Mouse (Mus musculus) left cerebral cortex, adult 2 months (tissue): ENCODE data around the gene Abo. TPM values are rescaled to one million over a fixed set of nuclear protein-coding genes. Genes with fewer than 3 reads are reported as not detected.
"Not testable (repeated sequence)": the region's sequence is repeated elsewhere in the genome, so short reads cannot be mapped to it uniquely, and the experiment has no call there.

Experiments
- DNase-seq, 2 experiments: peaks; one replicate each; pipeline ENCODE4 v3.0.0; 2021 to 2022; ENCODE audit warnings: low spot score in 2 of 2, mixed read lengths in 1 of 2; ENCODE audit errors: extremely low spot score in 1 of 2
- H3K27ac ChIP-seq: fragments of 200-600 bp; 2 replicates; pipeline ENCODE4 v1.8.1; 2022
- H3K4me3 ChIP-seq: fragments of 200-600 bp; 2 replicates; pipeline ENCODE4 v1.8.1; 2022
- CTCF ChIP-seq: fragments of 200-600 bp; IDR thresholded peaks from 2 replicates; pipeline ENCODE4 v1.8.1; 2022; ENCODE audit warnings: antibody characterized with exemption, mild to moderate bottlenecking, moderate library complexity
- intact Hi-C: fragments of 180-260 bp; cut with DNase I; formaldehyde crosslinking; loops from one replicate; pipeline ENCODE4 v1.15.1; 2025
- total RNA-seq, 2 experiments: library from RNA; stranded (reverse); gene quantifications; 2 replicates each; pipeline ENCODE4 v1.2.3; 2021

Gene Abo
- total RNA-seq, 2 experiments from 2014 or later, result not detected

GRCm38 (mm10) chr2:26906431-26906830 lies 41.7 kb upstream of the Abo start:
- DNase-seq, result peak in 1 of 2 experiments; percentile 5
- no peak for TF ChIP-seq CTCF
- intact Hi-C loops, result loop anchor here (10.0 kb wide), 1 partner anchor 538 kb away; the partner anchor contains the start of gene Brd3os
- no peak overlapping the region for H3K27ac ChIP-seq
- no peak overlapping the region for H3K4me3 ChIP-seq

GRCm38 (mm10) chr2:26905936-26906335 lies 41.2 kb upstream of the Abo start:
- H3K27ac ChIP-seq, result no peak overlapping the region
- DNase-seq, result no peak
- TF ChIP-seq CTCF, result no peak
- intact Hi-C loops, result loop anchor here (10.0 kb wide), 1 partner anchor 539 kb away; the partner anchor contains the start of gene Brd3os
- H3K4me3 ChIP-seq, result no peak overlapping the region

GRCm38 (mm10) chr2:26903311-26903710 lies 38.5 kb upstream of the Abo start:
- DNase-seq, result no peak
- Histone ChIP-seq H3K27ac (peak overlapping the region; percentile 93), H3K4me3 (peak overlapping the region; percentile 71)
- no peak for TF ChIP-seq CTCF
- intact Hi-C loops, result loop anchor here (5.0 to 10.0 kb wide), 2 partner anchors 456 to 541 kb away; partner anchors contain the start of genes Brd3os and Sec16a

GRCm38 (mm10) chr2:26902467-26903220 lies 37.9 kb upstream of the Abo start, which contains the start of gene Surf6:
TSS of gene Surf6 (minus strand) at chr2:26902879.
- H3K27ac ChIP-seq, result peak within 1 kb of the TSS; percentile 93
- no peak for TF ChIP-seq CTCF
- DNase-seq, result peak; percentile 93 to 95
- H3K4me3 ChIP-seq, result peak within 1 kb of the TSS; percentile 71
- intact Hi-C loops, result loop anchor here (1.0 to 10.0 kb wide), 3 partner anchors 62 to 542 kb away; partner anchors contain the start of genes Brd3os, Rexo4 and Sec16a

- H3K27ac ChIP-seq, result peak overlapping the region; percentile 93; the same call in 1 of the 2 replicates
- no peak for DNase-seq
- H3K4me3 ChIP-seq, result peak overlapping the region; percentile 71
- no peak for TF ChIP-seq CTCF
- intact Hi-C loops, result loop anchor here (1.0 to 10.0 kb wide), 3 partner anchors 62 to 543 kb away; partner anchors contain the start of genes Brd3os, Rexo4 and Sec16a
Observed at GRCm38 (mm10) chr2:26901834-26902400, 37.1 kb upstream of the Abo start.

- TF ChIP-seq CTCF, result no peak
- DNase-seq, result no peak
- no peak overlapping the region for H3K4me3 ChIP-seq
- intact Hi-C loops, result loop anchor here (5.0 to 10.0 kb wide), 2 partner anchors 453 to 544 kb away; partner anchors contain the start of genes Brd3os and Sec16a
- no peak overlapping the region for H3K27ac ChIP-seq
Observed at GRCm38 (mm10) chr2:26900731-26901130, 36.0 kb upstream of the Abo start.

- H3K4me3 ChIP-seq, result no peak overlapping the region
- intact Hi-C loops, result no loop called here
- no peak for DNase-seq
- no peak overlapping the region for H3K27ac ChIP-seq
- peak; percentile 18 for TF ChIP-seq CTCF
Observed at GRCm38 (mm10) chr2:26895898-26896297, 31.1 kb upstream of the Abo start.

GRCm38 (mm10) chr2:26886170-26886569 lies 21.4 kb upstream of the Abo start:
- intact Hi-C loops, H3K27ac ChIP-seq, H3K4me3 ChIP-seq, DNase-seq: not testable (repeated sequence)

GRCm38 (mm10) chr2:26885541-26885940 lies 20.8 kb upstream of the Abo start:
- H3K27ac ChIP-seq, intact Hi-C loops, H3K4me3 ChIP-seq, DNase-seq: not testable (repeated sequence)

GRCm38 (mm10) chr2:26878571-26878970 lies 13.8 kb upstream of the Abo start:
- DNase-seq, result no peak

GRCm38 (mm10) chr2:26870666-26871065 lies 5.9 kb upstream of the Abo start:
- no peak for DNase-seq
- intact Hi-C loops, result loop anchor here (10.0 kb wide), 1 partner anchor 196 kb away; the partner anchor contains the start of gene Lcn4
- Histone ChIP-seq H3K4me3 (no peak overlapping the region), H3K27ac (no peak overlapping the region)
- TF ChIP-seq CTCF, result no peak

More at GRCm38 (mm10) chr2:26878571-26878970, 13.8 kb upstream of the Abo start:
- intact Hi-C loops, result loop anchor here (10.0 kb wide), 1 partner anchor 204 kb away; the partner anchor contains the start of gene Lcn4
- no peak overlapping the region for H3K4me3 ChIP-seq
- TF ChIP-seq CTCF, result no peak
- no peak overlapping the region for H3K27ac ChIP-seq

GRCm38 (mm10) chr2:26862856-26863255 lies 1.9 kb downstream of the Abo start:
- TF ChIP-seq CTCF, result no peak
- Histone ChIP-seq H3K4me3 (no peak overlapping the region), H3K27ac (no peak overlapping the region)
- DNase-seq, result no peak
- intact Hi-C loops, result no loop called here
